Mouse (Mus musculus) left cerebral cortex, adult 11 months (tissue): ENCODE results near the gene Syn3.

Experiments
- DNase-seq: peaks from one replicate; pipeline ENCODE4 v3.0.0; 2022; ENCODE audit warnings: low spot score

The Syn3 gene

GRCm38 (mm10) chr10:86368811-86369210 is 129.9 kb downstream of the Syn3 start:
- DNase-seq, result no peak

GRCm38 (mm10) chr10:86367346-86367745 is 131.3 kb downstream of the Syn3 start:
- DNase-seq, result no peak

GRCm38 (mm10) chr10:86365632-86366092 is 133.0 kb downstream of the Syn3 start:
- DNase-seq, result no peak

- no peak for DNase-seq
Measured at GRCm38 (mm10) chr10:86363669-86364309, 134.9 kb downstream of the Syn3 start.

GRCm38 (mm10) chr10:86359699-86360098 is 139.0 kb downstream of the Syn3 start:
- no peak for DNase-seq

GRCm38 (mm10) chr10:86359208-86359607 is 139.5 kb downstream of the Syn3 start:
- DNase-seq, result no peak

- no peak for DNase-seq
Measured at GRCm38 (mm10) chr10:86358307-86358975, 140.3 kb downstream of the Syn3 start.

GRCm38 (mm10) chr10:86356819-86357563 is 141.7 kb downstream of the Syn3 start:
- no peak for DNase-seq

GRCm38 (mm10) chr10:86352521-86352920 is 146.2 kb downstream of the Syn3 start:
- DNase-seq, result no peak

- DNase-seq, result no peak
Measured at GRCm38 (mm10) chr10:86351287-86351686, 147.4 kb downstream of the Syn3 start.

GRCm38 (mm10) chr10:86346235-86346840 is 152.4 kb downstream of the Syn3 start:
- DNase-seq, result no peak

GRCm38 (mm10) chr10:86345645-86346044 is 153.1 kb downstream of the Syn3 start:
- no peak for DNase-seq

GRCm38 (mm10) chr10:86344654-86345053 is 154.0 kb downstream of the Syn3 start:
- DNase-seq, result no peak

GRCm38 (mm10) chr10:86343931-86344330 is 154.8 kb downstream of the Syn3 start:
- DNase-seq, result no peak

- no peak for DNase-seq
Measured at GRCm38 (mm10) chr10:86343362-86343761, 155.3 kb downstream of the Syn3 start.

- no peak for DNase-seq
Measured at GRCm38 (mm10) chr10:86342713-86343112, 156.0 kb downstream of the Syn3 start.

GRCm38 (mm10) chr10:86342151-86342550 is 156.5 kb downstream of the Syn3 start:
- no peak for DNase-seq

- DNase-seq, result no peak
Measured at GRCm38 (mm10) chr10:86341589-86341988, 157.1 kb downstream of the Syn3 start.

- no peak for DNase-seq
Measured at GRCm38 (mm10) chr10:86340991-86341527, 157.6 kb downstream of the Syn3 start.

- no peak for DNase-seq
Measured at GRCm38 (mm10) chr10:86340421-86340820, 158.3 kb downstream of the Syn3 start.

GRCm38 (mm10) chr10:86339649-86340379 is 158.9 kb downstream of the Syn3 start:
- peak; percentile 79 for DNase-seq

GRCm38 (mm10) chr10:86339121-86339520 is 159.6 kb downstream of the Syn3 start:
- no peak for DNase-seq
